Mouse (Mus musculus) heart, embryonic 12.5 days (tissue): Measurements from ENCODE around the gene Ubqln3. TPM values are rescaled to one million over a fixed set of nuclear protein-coding genes. Genes with fewer than 3 reads are reported as not detected.

Experiments used
- ATAC-seq: fragments of 200-750 bp; cut with Nextera tagmentation; 2 replicates; pipeline ENCODE4 v1.8.0; 2017; ENCODE audit warnings: moderate TSS enrichment, moderate library complexity; ENCODE audit not compliant: insufficient number of reproducible peaks, low FRiP score
- H3K27ac ChIP-seq: fragments of 300-500 bp; sonication (generic); 2 replicates; pipeline ENCODE4 v1.5.1; 2016; ENCODE audit warnings: mild to moderate bottlenecking, moderate library complexity; ENCODE audit not compliant: poor library complexity, severe bottlenecking
- H3K27me3 ChIP-seq: fragments of 300-500 bp; sonication (generic); replicated peaks from 2 replicates; pipeline ENCODE4 v1.6.1; 2016; ENCODE audit warnings: mild to moderate bottlenecking, moderate library complexity
- H3K36me3 ChIP-seq: fragments of 300-500 bp; sonication (generic); 2 replicates; pipeline ENCODE4 v1.6.1; 2016; ENCODE audit warnings: mild to moderate bottlenecking, moderate library complexity
- H3K4me1 ChIP-seq: fragments of 300-500 bp; sonication (generic); replicated peaks from 2 replicates; pipeline ENCODE4 v1.6.1; 2016; ENCODE audit warnings: mild to moderate bottlenecking
- H3K4me2 ChIP-seq: fragments of 300-500 bp; sonication (generic); 2 replicates; pipeline ENCODE4 v1.6.1; 2016; ENCODE audit warnings: mild to moderate bottlenecking, moderate library complexity
- H3K4me3 ChIP-seq: fragments of 300-500 bp; sonication (generic); 2 replicates; pipeline ENCODE4 v1.5.1; 2016; ENCODE audit warnings: mild to moderate bottlenecking
- H3K9ac ChIP-seq: fragments of 300-500 bp; sonication (generic); 2 replicates; pipeline ENCODE4 v1.6.1; 2016; ENCODE audit warnings: mild to moderate bottlenecking, moderate library complexity
- H3K9me3 ChIP-seq: fragments of 300-500 bp; sonication (generic); replicated peaks from 2 replicates; pipeline ENCODE4 v1.6.1; 2016; ENCODE audit warnings: mild to moderate bottlenecking, moderate library complexity
- WGBS: fragments of 180-500 bp; shearing (Covaris S2); methylation state at CpG from one replicate; pipeline ENCODE4 v1.1.7; 2016; 5-methylcytosine and 5-hydroxymethylcytosine counted together
- polyA plus RNA-seq: library from polyadenylated mRNA; unstranded; fragments of >200 nt; fragmentation: Nextera tagmentation; extraction: Ambion mirVana; gene quantifications from 2 replicates; pipeline ENCODE4 v1.2.1, GENCODE M21; 2016

The Ubqln3 gene
- polyA plus RNA-seq: not detected in 2 replicates

DNA sequence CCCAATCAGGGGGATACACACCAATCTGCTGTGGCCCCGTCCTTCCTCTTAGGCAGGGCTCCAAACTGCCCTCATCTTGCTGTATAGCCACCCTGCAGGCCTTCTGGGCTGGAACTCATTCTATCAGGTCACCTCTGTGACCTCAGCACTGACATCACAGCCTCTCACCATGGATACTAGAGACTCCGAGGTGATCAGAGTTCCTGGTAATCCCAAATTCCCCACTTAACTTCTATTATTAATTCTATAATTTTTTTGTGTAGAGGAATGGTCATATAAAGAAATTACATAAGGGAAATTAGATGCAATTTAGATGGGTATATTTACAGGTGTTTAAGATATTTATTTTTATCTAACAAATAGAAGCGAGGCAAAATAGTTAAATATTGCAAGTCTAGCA, at the start of gene Ubqln3:
TSS of gene Ubqln3 (minus strand) at position 101 of the 400 bp plus-strand sequence.
- Histone ChIP-seq H3K9me3 (no peaks in the 10 kb centered on the region), H3K4me2 (no peak within 1 kb of the TSS), H3K4me1 (no peaks in the 10 kb centered on the region), H3K27ac (no peak within 1 kb of the TSS), H3K9ac (no peak within 1 kb of the TSS), H3K36me3 (no peaks in the 10 kb centered on the region), H3K27me3 (no peaks in the 10 kb centered on the region), H3K4me3 (no peak within 1 kb of the TSS)
- WGBS: 74% methylated on average over 3 of the region's 3 CpGs
- ATAC-seq: no peak

DNA sequence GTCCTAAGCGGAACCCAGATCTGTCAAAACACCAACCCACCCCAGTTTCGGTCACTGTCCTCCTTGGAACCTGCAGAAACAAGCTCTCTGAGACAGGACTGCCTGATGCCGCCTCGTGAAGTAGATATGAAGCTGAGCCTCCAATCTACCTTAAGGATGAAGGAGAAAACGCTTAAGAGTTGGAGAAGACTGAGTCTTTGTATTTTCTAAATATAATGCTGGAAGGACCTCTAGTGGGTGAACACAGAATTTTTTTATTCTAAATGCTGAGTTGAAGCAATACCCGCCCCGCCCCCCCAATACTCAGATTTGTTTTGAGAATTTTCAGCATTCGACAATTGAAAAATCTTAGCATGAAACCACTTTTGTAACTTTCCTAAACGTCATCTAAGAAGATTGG, 48.2 kb upstream of the Ubqln3 start:
- no peaks in the 10 kb centered on the region for H3K9me3 ChIP-seq
- ATAC-seq: no peak
- H3K36me3 ChIP-seq: no peaks in the 10 kb centered on the region
- H3K9ac ChIP-seq: no peak overlapping the region
- no peak overlapping the region for H3K4me2 ChIP-seq
- 54% methylated on average over 9 of the region's 9 CpGs for WGBS
- no peaks in the 10 kb centered on the region for H3K4me1 ChIP-seq
- no peak overlapping the region for H3K4me3 ChIP-seq
- no peaks in the 10 kb centered on the region for H3K27me3 ChIP-seq
- H3K27ac ChIP-seq: no peak overlapping the region

DNA sequence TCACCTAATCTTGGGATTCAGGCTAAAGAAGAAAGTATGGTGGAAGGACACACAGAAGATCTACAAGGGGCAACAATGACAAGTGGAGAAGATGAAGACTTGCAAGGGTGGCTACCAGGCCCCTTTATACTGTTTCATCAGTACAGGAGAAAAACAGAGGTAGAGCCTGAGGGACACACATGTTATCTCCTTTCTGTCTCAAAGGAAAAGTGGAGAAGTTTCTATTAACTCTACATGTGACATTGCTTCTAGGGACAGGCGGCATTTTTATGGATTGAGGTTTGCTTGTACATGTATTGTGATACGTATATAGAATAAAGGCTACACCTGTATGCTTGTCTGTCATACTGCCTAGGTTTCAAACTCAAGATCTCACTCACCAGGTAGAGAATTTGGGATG, 40.2 kb upstream of the Ubqln3 start, which contains the start of gene Olfr648:
TSS of gene Olfr648 (minus strand) at position 101 of the 400 bp plus-strand sequence.
- 80% methylated on average over 2 of the region's 2 CpGs for WGBS
- H3K27ac ChIP-seq: no peak within 1 kb of the TSS
- no peaks in the 10 kb centered on the region for H3K4me1 ChIP-seq
- no peak within 1 kb of the TSS for H3K4me3 ChIP-seq
- H3K36me3 ChIP-seq: no peaks in the 10 kb centered on the region
- no peaks in the 10 kb centered on the region for H3K27me3 ChIP-seq
- H3K9me3 ChIP-seq: no peaks in the 10 kb centered on the region
- ATAC-seq: no peak
- no peak within 1 kb of the TSS for H3K4me2 ChIP-seq
- H3K9ac ChIP-seq: no peak within 1 kb of the TSS

DNA sequence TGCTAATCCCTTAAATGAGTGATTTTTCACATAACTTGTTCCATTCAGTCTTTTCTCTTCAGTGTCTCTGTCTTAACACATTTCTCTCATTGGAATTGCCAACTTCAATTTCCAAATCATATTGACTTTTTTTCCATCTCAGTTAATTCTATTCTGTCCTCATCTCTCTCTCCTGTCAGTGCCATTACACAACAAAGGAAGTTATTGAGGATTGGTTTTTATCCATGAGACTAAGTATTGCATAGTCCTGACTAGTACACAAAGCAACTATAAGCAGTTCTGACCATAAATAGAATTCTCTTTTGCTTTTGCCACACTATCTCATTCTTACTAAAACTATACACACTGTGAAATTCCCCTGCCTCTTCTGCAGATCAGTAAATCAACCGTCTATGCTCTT, 36.0 kb upstream of the Ubqln3 start:
- 81% methylated on average over 1 of the region's 1 CpGs for WGBS
- no peak for ATAC-seq
- H3K36me3 ChIP-seq: no peaks in the 10 kb centered on the region
- H3K4me1 ChIP-seq: no peaks in the 10 kb centered on the region
- H3K9me3 ChIP-seq: 0 out of 2 replicates have a peak, but pooled peaks cover 2% of the 10 kb centered on the region
- no peak overlapping the region for H3K4me3 ChIP-seq
- no peaks in the 10 kb centered on the region for H3K27me3 ChIP-seq
- H3K4me2 ChIP-seq: no peak overlapping the region
- H3K27ac ChIP-seq: no peak overlapping the region
- no peak overlapping the region for H3K9ac ChIP-seq

DNA sequence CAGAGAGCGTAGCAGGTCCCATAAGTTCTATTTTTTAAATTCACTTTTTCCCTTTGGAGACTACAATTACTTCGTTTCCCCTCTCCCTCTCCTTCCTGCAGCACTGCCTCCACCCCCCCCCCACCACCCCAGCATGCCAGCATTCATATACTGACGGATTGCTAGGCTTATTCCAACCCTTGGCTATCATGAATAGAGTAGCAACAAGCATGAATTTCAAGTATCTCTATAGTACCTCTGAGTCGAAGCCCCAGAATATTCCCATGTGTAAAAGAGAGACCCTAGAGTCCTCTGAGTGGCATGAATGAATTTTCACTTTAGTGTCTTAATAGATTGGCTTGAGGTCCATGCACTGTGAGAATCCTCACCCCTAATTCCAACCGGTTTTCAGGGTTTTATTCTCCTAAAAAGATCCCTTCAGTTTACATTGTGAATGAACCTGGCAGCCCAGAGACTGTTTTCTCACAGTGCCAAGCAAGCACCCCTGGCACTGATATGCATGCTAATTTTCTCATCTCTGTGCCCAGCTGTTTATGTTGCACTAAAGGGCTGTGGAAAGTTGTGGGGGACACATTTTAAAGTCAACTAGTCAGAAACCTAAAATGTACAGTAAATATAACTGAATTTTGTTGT, 35.5 kb upstream of the Ubqln3 start:
- H3K4me2 ChIP-seq: no peak overlapping the region
- 0 out of 2 replicates have a peak, but pooled peaks cover 2% of the 10 kb centered on the region for H3K9me3 ChIP-seq
- no peaks in the 10 kb centered on the region for H3K27me3 ChIP-seq
- no peak overlapping the region for H3K27ac ChIP-seq
- ATAC-seq: no peak
- H3K4me3 ChIP-seq: no peak overlapping the region
- no peak overlapping the region for H3K9ac ChIP-seq
- H3K36me3 ChIP-seq: no peaks in the 10 kb centered on the region
- WGBS: 69% methylated on average over 5 of the region's 5 CpGs
- no peaks in the 10 kb centered on the region for H3K4me1 ChIP-seq

DNA sequence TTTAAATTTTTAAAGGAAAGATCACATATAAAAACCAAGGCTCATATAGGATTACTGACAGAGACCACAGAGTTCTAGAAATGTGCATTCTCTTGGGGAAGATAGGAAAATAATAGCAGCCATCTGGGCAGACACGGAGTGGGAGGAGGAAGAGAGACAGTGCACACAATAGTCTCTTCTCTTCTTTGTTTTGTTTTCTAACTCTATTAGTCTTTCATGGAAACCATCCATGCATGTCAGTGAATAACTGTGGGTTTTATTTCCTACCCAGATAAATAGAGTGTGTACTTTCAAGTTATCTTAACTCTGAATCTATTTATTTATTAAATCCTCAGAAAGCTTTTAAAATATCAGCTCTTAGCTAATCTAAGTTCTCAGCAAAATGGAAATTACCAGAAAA, 32.0 kb upstream of the Ubqln3 start:
- Histone ChIP-seq H3K27ac (no peak overlapping the region), H3K36me3 (no peaks in the 10 kb centered on the region), H3K4me2 (no peak overlapping the region), H3K9me3 (0 out of 2 replicates have a peak, but pooled peaks cover 2% of the 10 kb centered on the region), H3K27me3 (no peaks in the 10 kb centered on the region), H3K9ac (no peak overlapping the region), H3K4me3 (no peak overlapping the region), H3K4me1 (no peaks in the 10 kb centered on the region)
- no peak for ATAC-seq
- WGBS: 81% methylated on average over 1 of the region's 1 CpGs

DNA sequence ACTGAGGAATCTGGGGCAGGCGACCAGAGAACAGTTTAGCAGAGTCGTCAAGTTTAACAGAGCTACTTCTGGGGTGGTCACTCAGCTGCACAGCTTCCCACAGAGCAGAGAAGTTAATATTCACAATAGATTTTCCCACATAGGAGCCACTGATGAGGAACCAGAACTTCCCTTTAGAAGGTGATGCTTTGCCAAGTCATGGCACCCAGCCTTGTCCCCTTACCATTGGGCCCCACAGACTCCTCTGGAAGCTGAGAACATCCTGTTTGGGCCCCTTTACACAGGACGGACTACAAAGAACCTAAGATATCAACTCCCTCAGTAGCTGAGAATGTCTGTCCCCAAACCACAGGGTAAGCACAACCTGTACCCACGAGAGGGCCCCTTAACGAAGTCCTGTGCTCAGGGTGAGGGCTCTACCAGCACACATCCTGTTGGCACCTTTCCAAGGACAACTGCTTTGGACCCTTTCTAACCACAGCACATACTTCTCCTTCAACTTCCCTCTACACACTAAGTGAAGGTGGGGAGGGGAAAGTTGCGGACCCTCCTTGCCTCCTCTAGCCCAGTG, 26.6 kb upstream of the Ubqln3 start:
- Histone ChIP-seq H3K9me3 (no peaks in the 10 kb centered on the region), H3K4me3 (no peak overlapping the region), H3K9ac (no peak overlapping the region), H3K27me3 (no peaks in the 10 kb centered on the region), H3K4me1 (no peaks in the 10 kb centered on the region), H3K27ac (no peak overlapping the region), H3K36me3 (no peaks in the 10 kb centered on the region), H3K4me2 (no peak overlapping the region)
- WGBS: 63% methylated on average over 6 of the region's 6 CpGs
- ATAC-seq: no peak

DNA sequence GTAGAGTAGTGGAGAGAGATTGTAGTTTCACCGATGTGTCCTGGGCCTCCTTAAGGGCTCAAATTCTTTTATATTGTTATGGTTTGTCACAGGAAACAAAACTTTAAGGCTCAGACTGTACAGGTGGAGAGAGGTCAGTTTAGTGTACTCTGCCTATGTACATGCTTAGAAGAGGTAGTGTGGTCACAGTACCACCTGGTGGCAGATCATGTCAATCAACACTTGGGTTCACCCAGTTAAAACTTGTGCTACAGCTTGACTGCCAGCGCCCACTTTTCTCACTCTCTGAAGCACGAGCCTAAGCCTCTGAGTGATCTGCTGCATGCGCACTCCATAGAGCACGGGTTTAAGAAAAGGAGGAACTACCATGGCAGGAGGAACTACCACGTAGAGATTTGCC, 24.0 kb upstream of the Ubqln3 start:
- Histone ChIP-seq H3K27me3 (no peaks in the 10 kb centered on the region), H3K4me2 (no peak overlapping the region), H3K36me3 (no peaks in the 10 kb centered on the region), H3K4me3 (no peak overlapping the region), H3K9ac (no peak overlapping the region), H3K9me3 (no peaks in the 10 kb centered on the region), H3K4me1 (no peaks in the 10 kb centered on the region), H3K27ac (no peak overlapping the region)
- 82% methylated on average over 6 of the region's 6 CpGs for WGBS
- no peak for ATAC-seq

DNA sequence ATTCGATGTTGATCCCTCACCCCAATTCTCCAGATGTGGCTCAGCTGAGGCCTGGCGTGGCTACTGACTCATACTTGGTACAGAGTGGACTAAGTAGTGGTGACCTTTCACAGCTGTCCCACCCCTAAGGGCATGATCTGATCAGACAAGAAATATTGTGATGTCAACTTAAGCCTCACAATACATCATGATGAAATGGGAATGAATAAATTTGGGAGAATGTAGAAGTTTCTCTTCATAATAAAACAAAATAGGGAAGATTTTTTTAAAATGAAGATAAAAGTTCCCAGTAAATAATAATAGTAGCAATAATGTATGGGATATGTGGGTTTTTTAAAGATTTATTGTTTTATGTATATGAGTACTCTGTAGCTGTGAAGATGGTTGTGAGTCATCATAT, 7.4 kb upstream of the Ubqln3 start, which contains the start of gene Ubqlnl:
TSS of gene Ubqlnl (minus strand) at position 101 of the 400 bp plus-strand sequence.
- H3K4me2 ChIP-seq: no peak within 1 kb of the TSS
- no peak within 1 kb of the TSS for H3K4me3 ChIP-seq
- H3K27ac ChIP-seq: no peak within 1 kb of the TSS
- no peaks in the 10 kb centered on the region for H3K27me3 ChIP-seq
- no peaks in the 10 kb centered on the region for H3K4me1 ChIP-seq
- H3K36me3 ChIP-seq: no peaks in the 10 kb centered on the region
- ATAC-seq: no peak
- WGBS: 84% methylated on average over 2 of the region's 2 CpGs
- H3K9ac ChIP-seq: no peak within 1 kb of the TSS
- H3K9me3 ChIP-seq: no peaks in the 10 kb centered on the region

DNA sequence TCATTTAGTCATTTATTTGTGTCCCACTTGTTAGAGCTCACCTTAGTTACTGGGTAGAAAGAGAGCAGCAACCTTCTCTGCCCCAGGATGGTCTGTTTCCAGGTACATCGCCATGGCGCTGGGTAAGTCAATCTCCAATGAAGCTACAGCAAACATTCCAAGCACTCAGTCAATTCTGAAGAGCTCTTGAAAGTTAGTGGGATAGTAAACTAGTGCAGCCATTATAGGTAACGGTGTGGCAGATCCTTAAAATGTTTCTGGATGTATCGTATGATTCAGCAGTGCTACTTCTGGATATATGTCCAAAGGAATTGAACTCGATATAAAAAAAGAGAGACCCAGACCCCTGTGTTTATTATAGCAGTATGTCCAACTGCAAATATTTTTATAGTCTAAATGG, 5.8 kb downstream of the Ubqln3 start, which contains the start of gene Olfr643:
TSS of gene Olfr643 (minus strand) at position 101 of the 400 bp plus-strand sequence.
- no peak for ATAC-seq
- H3K27ac ChIP-seq: no peak within 1 kb of the TSS
- no peaks in the 10 kb centered on the region for H3K27me3 ChIP-seq
- WGBS: 81% methylated on average over 5 of the region's 5 CpGs
- no peak within 1 kb of the TSS for H3K4me2 ChIP-seq
- H3K9me3 ChIP-seq: no peaks in the 10 kb centered on the region
- no peaks in the 10 kb centered on the region for H3K36me3 ChIP-seq
- H3K4me3 ChIP-seq: no peak within 1 kb of the TSS
- no peak within 1 kb of the TSS for H3K9ac ChIP-seq
- no peaks in the 10 kb centered on the region for H3K4me1 ChIP-seq

DNA sequence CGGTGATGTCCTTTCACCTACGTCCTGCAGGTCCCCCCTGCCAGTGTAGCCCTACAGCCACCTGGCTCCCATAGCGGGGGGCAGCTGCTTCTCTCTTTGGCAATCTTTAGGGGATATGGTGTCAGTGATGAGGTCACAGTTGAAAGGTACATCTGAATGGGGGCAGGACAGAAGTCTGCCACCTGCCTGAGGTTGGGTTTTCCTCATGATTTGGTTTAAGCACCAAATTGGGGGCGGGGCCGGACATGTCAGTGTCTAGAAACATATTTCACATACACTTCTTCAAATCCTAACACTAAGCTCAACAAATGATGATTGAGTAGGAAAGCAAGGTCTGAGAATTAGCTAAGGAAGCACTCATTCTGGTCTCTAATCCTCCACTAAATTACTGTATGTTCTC, 13.4 kb downstream of the Ubqln3 start, which contains the start of gene Ubqln5:
TSS of gene Ubqln5 (minus strand) at position 101 of the 400 bp plus-strand sequence.
- Histone ChIP-seq H3K4me3 (no peak within 1 kb of the TSS), H3K27me3 (no peaks in the 10 kb centered on the region), H3K9ac (no peak within 1 kb of the TSS), H3K4me1 (no peaks in the 10 kb centered on the region), H3K9me3 (peaks cover 8% of the 10 kb centered on the region; the same call in 1 of the 2 replicates), H3K4me2 (no peak within 1 kb of the TSS), H3K27ac (no peak within 1 kb of the TSS), H3K36me3 (no peaks in the 10 kb centered on the region)
- no peak for ATAC-seq
- 90% methylated on average over 5 of the region's 5 CpGs for WGBS

DNA sequence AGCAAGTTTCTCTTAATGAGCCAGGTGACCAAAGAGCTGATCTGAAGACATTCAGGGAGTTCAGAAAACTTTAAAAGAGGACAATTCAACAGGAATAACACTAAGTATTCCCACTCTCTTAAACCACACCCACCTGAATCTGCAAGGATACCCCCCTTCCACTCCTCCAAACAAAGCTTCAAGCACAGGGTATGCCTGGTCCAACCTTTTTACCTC, 38.4 kb downstream of the Ubqln3 start, which contains the start of gene Olfr646:
TSS of gene Olfr646 (plus strand) at position 117 of the 216 bp plus-strand sequence.
- H3K4me2 ChIP-seq: no peak within 1 kb of the TSS
- no peak within 1 kb of the TSS for H3K27ac ChIP-seq
- no peak within 1 kb of the TSS for H3K9ac ChIP-seq
- no peaks in the 10 kb centered on the region for H3K4me1 ChIP-seq
- no peaks in the 10 kb centered on the region for H3K9me3 ChIP-seq
- H3K4me3 ChIP-seq: no peak within 1 kb of the TSS
- ATAC-seq: no peak
- H3K27me3 ChIP-seq: no peaks in the 10 kb centered on the region
- no peaks in the 10 kb centered on the region for H3K36me3 ChIP-seq
